8 mouse cellular contexts compared by ENCODE assay signal in the genomic region with DNA sequence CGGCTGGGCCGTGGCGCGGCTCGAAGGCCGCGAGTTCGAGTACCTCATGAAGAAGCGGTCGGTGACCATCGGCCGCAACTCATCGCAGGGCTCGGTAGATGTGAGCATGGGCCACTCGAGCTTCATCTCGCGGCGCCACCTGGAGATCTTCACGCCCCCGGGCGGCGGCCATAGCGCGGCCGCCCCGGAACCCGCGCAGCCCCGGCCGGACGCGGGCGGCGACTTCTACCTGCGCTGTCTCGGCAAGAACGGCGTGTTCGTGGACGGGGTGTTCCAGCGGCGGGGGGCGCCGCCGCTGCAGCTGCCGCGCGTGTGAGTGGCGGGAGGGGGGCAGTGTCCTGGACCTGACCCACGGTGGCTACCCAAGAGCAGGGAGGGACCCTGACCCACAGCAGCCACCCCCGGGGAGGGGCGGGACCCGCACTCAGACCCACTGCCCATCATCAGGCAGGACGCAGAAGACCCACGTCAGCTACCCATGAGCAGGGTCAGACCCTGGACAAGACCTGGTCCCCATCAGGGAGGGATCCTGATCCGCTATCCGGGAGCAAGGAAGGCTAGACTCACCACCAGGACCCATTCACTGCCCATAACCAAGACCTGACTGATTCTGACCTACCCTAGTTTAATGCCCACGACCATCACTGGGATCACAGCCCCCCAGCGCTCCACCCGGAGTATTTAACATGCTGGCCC. TPM values are rescaled to one million over a fixed set of nuclear protein-coding genes. Genes with fewer than 3 reads are reported as not detected.
DNase-seq lines count a peak whose midpoint lies in the region; ATAC-seq and TF ChIP-seq lines count a peak whose summit lies in the region.

No protein-coding gene starts in this region.

- ATAC-seq in G1E (ENCODE audit: extremely low read depth, insufficient number of reproducible peaks, low FRiP score, poor library complexity, severe bottlenecking), result no peak
- ATAC-seq in forebrain, embryonic 13.5 days, result 0 out of 2 replicates have a peak, but pooled peaks have one; percentile 1
- ATAC-seq in hindbrain, embryonic 11.5 days (ENCODE audit: low FRiP score), result peak; percentile 19
- 0 out of 2 replicates have a peak, but pooled peaks have one; percentile 42 for ATAC-seq in limb, embryonic 11.5 days (ENCODE audit: insufficient number of reproducible peaks, low FRiP score, low TSS enrichment, low read depth)
- no peak for ATAC-seq in activated CD4-positive, CD25-positive, alpha-beta regulatory T cell, adult 4 months

- peak overlapping the region; percentile 57 for H3K27ac ChIP-seq in forebrain, embryonic 13.5 days
- peak overlapping the region; percentile 85 for H3K27ac ChIP-seq in hindbrain, embryonic 11.5 days (ENCODE audit: low read depth, low read length)
- H3K27ac ChIP-seq in limb, embryonic 11.5 days (replicated peaks; ENCODE audit: low read depth, low read length), result peak overlapping the region; percentile 59; the same call in 1 of the 2 replicates

- peaks cover 48% of the 10 kb centered on the region for H3K4me1 ChIP-seq in G1E (ENCODE audit: insufficient read depth, low read depth, low read length)
- peaks cover 22% of the 10 kb centered on the region for H3K4me1 ChIP-seq in forebrain, embryonic 13.5 days
- H3K4me1 ChIP-seq in hindbrain, embryonic 11.5 days (replicated peaks; ENCODE audit: control insufficient read depth, insufficient read depth, low read length), result 0 out of 2 replicates have a peak, but pooled peaks cover 2% of the 10 kb centered on the region
- peaks cover 2% of the 10 kb centered on the region; the same call in 1 of the 2 replicates for H3K4me1 ChIP-seq in limb, embryonic 11.5 days (ENCODE audit: control insufficient read depth, insufficient read depth, low read length)

- no peaks in the 10 kb centered on the region for H3K9me3 ChIP-seq in G1E (replicated peaks)
- no peaks in the 10 kb centered on the region for H3K9me3 ChIP-seq in forebrain, embryonic 13.5 days (replicated peaks)
- no peaks in the 10 kb centered on the region for H3K9me3 ChIP-seq in hindbrain, embryonic 11.5 days (ENCODE audit: control insufficient read depth, low read length)
- H3K9me3 ChIP-seq in limb, embryonic 11.5 days (ENCODE audit: control insufficient read depth, low read length), result no peaks in the 10 kb centered on the region

- peaks cover 63% of the 10 kb centered on the region for H3K36me3 ChIP-seq in G1E (replicated peaks)
- peaks cover 44% of the 10 kb centered on the region for H3K36me3 ChIP-seq in forebrain, embryonic 13.5 days (ENCODE audit: poor library complexity, severe bottlenecking)
- no peaks in the 10 kb centered on the region for H3K36me3 ChIP-seq in hindbrain, embryonic 11.5 days (ENCODE audit: control insufficient read depth, insufficient read depth, low read length)
- H3K36me3 ChIP-seq in limb, embryonic 11.5 days (ENCODE audit: control insufficient read depth, insufficient read depth, low read length), result peaks cover 5% of the 10 kb centered on the region; the same call in 1 of the 2 replicates

- H3K9ac ChIP-seq in forebrain, embryonic 13.5 days, result peak overlapping the region; percentile 99
- H3K9ac ChIP-seq in hindbrain, embryonic 11.5 days (ENCODE audit: low read depth, low read length), result peak overlapping the region; percentile 97
- H3K9ac ChIP-seq in limb, embryonic 11.5 days (ENCODE audit: low read length), result peak overlapping the region; percentile 96

- peak; percentile 41 for DNase-seq in G1E (ENCODE audit: low spot score)
- peak; percentile 50 for DNase-seq in cerebellum, adult 11 months
- DNase-seq in hindbrain, embryonic 11.5 days (ENCODE audit: low spot score), result peak; percentile 54
- DNase-seq in limb, embryonic 11.5 days (ENCODE audit: low spot score), result peak; percentile 52
- peak; percentile 39 for DNase-seq in mesoderm, embryonic 11.5 days (ENCODE audit: low read depth, low spot score)
- peak; percentile 27 for DNase-seq in spleen, adult 12 weeks (ENCODE audit: low spot score)

- no peaks in the 10 kb centered on the region for H3K27me3 ChIP-seq in G1E (ENCODE audit: insufficient read depth, low read length)
- no peaks in the 10 kb centered on the region for H3K27me3 ChIP-seq in forebrain, embryonic 13.5 days
- no peaks in the 10 kb centered on the region for H3K27me3 ChIP-seq in hindbrain, embryonic 11.5 days (ENCODE audit: control insufficient read depth, insufficient read depth, low read length)
- no peaks in the 10 kb centered on the region for H3K27me3 ChIP-seq in limb, embryonic 11.5 days (ENCODE audit: control insufficient read depth, insufficient read depth, low read length)

- under 1% methylated on average over 58 of the region's 60 CpGs for WGBS in forebrain, embryonic 13.5 days
- under 1% methylated on average over 50 of the region's 60 CpGs for WGBS in hindbrain, embryonic 11.5 days
- under 1% methylated on average over 57 of the region's 60 CpGs for whole genome bisulfite sequencing in limb, embryonic 11.5 days

- peak overlapping the region; percentile 97 for H3K4me2 ChIP-seq in forebrain, embryonic 13.5 days
- H3K4me2 ChIP-seq in hindbrain, embryonic 11.5 days (replicated peaks; ENCODE audit: low read depth, low read length), result peak overlapping the region; percentile 83
- peak overlapping the region; percentile 73 for H3K4me2 ChIP-seq in limb, embryonic 11.5 days (ENCODE audit: low read depth, severe bottlenecking)

- H3K4me3 ChIP-seq in G1E (ENCODE audit: low read depth, low read length), result peak overlapping the region; percentile 99
- H3K4me3 ChIP-seq in forebrain, embryonic 13.5 days, result peak overlapping the region; percentile 100
- H3K4me3 ChIP-seq in hindbrain, embryonic 11.5 days (ENCODE audit: low read depth, low read length), result peak overlapping the region; percentile 99
- peak overlapping the region; percentile 98 for H3K4me3 ChIP-seq in limb, embryonic 11.5 days (ENCODE audit: low read depth, low read length)

- no peak for TF ChIP-seq CTCF in G1E (IDR thresholded peaks at IDR 0.05; ENCODE audit: low read depth, low read length)

RNA-seq across cellular contexts. Expression of a gene that starts 0.6 kb away (rescaled TPM):
- total RNA-seq in G1E (2014; fragmentation: Nextera tagmentation) (45.8 and 46.4 TPM in 2 replicates), G1E (2017) (25.3 and 28.6 TPM in 2 replicates)
- polyA plus RNA-seq in G1E (2012), result 37.8 and 40.1 TPM in 2 replicates
- 13.4 and 14.2 TPM in 2 replicates for polyA plus RNA-seq in forebrain, embryonic 13.5 days (2015; fragmentation: Nextera tagmentation; extraction: Ambion mirVana)
- 12.4 and 13.5 TPM in 2 replicates for polyA plus RNA-seq in hindbrain, embryonic 11.5 days (2014; fragmentation: Nextera tagmentation; extraction: Ambion mirVana)
- 13.6 and 16.1 TPM in 2 replicates for polyA plus RNA-seq in limb, embryonic 11.5 days (2014; fragmentation: Nextera tagmentation; extraction: Ambion mirVana)
- 1 to 10 TPM; 5.3 to 6.3 TPM for polyA plus RNA-seq in activated CD4-positive, CD25-positive, alpha-beta regulatory T cell, adult 4 months (2017; shearing (Covaris generic))

RNA-seq across cellular contexts. Expression of a gene that starts 23.3 kb away (rescaled TPM):
- total RNA-seq in G1E (2014; fragmentation: Nextera tagmentation) (57.4 and 72.5 TPM in 2 replicates), G1E (2017) (60.7 and 61.2 TPM in 2 replicates)
- polyA plus RNA-seq in G1E (2012), result 3.3 and 5.5 TPM in 2 replicates
- polyA plus RNA-seq in forebrain, embryonic 13.5 days (2015; fragmentation: Nextera tagmentation; extraction: Ambion mirVana), result 74.0 and 78.9 TPM in 2 replicates
- 75.4 and 79.1 TPM in 2 replicates for polyA plus RNA-seq in hindbrain, embryonic 11.5 days (2014; fragmentation: Nextera tagmentation; extraction: Ambion mirVana)
- 60.1 and 68.8 TPM in 2 replicates for polyA plus RNA-seq in limb, embryonic 11.5 days (2014; fragmentation: Nextera tagmentation; extraction: Ambion mirVana)
- polyA plus RNA-seq in activated CD4-positive, CD25-positive, alpha-beta regulatory T cell, adult 4 months (2017; shearing (Covaris generic)), result 10 to 100 TPM; 20.6 to 33.3 TPM

RNA-seq across cellular contexts. Expression of a gene that starts 31.2 kb away (rescaled TPM):
- total RNA-seq in G1E (2014; fragmentation: Nextera tagmentation) (13.3 and 23.2 TPM in 2 replicates), G1E (2017) (38.5 and 41.5 TPM in 2 replicates)
- 13.3 and 19.6 TPM in 2 replicates for polyA plus RNA-seq in G1E (2012)
- 37.0 and 41.2 TPM in 2 replicates for polyA plus RNA-seq in forebrain, embryonic 13.5 days (2015; fragmentation: Nextera tagmentation; extraction: Ambion mirVana)
- polyA plus RNA-seq in hindbrain, embryonic 11.5 days (2014; fragmentation: Nextera tagmentation; extraction: Ambion mirVana), result 42.6 and 43.9 TPM in 2 replicates
- 35.0 and 36.7 TPM in 2 replicates for polyA plus RNA-seq in limb, embryonic 11.5 days (2014; fragmentation: Nextera tagmentation; extraction: Ambion mirVana)
- 10 to 100 TPM; 66.8 to 78.7 TPM for polyA plus RNA-seq in activated CD4-positive, CD25-positive, alpha-beta regulatory T cell, adult 4 months (2017; shearing (Covaris generic))

RNA-seq across cellular contexts. Expression of a gene that starts 55.8 kb away (rescaled TPM):
- total RNA-seq in G1E (2014; fragmentation: Nextera tagmentation) (6.4 and 7.7 TPM in 2 replicates), G1E (2017) (4.2 and 4.5 TPM in 2 replicates)
- 5.5 and 6.7 TPM in 2 replicates for polyA plus RNA-seq in G1E (2012)
- polyA plus RNA-seq in forebrain, embryonic 13.5 days (2015; fragmentation: Nextera tagmentation; extraction: Ambion mirVana), result 16.8 and 17.2 TPM in 2 replicates
- 17.0 and 19.2 TPM in 2 replicates for polyA plus RNA-seq in hindbrain, embryonic 11.5 days (2014; fragmentation: Nextera tagmentation; extraction: Ambion mirVana)
- polyA plus RNA-seq in limb, embryonic 11.5 days (2014; fragmentation: Nextera tagmentation; extraction: Ambion mirVana), result 13.4 and 15.3 TPM in 2 replicates
- 1 to 10 TPM; 4.4 to 4.7 TPM for polyA plus RNA-seq in activated CD4-positive, CD25-positive, alpha-beta regulatory T cell, adult 4 months (2017; shearing (Covaris generic))

RNA-seq across cellular contexts. Expression of a gene that starts 56.1 kb away (rescaled TPM):
- total RNA-seq in G1E (2014; fragmentation: Nextera tagmentation), result 3.8 and 7.2 TPM in 2 replicates
- total RNA-seq in G1E (2017), result 7.3 and 8.6 TPM in 2 replicates
- 3.6 and 4.9 TPM in 2 replicates for polyA plus RNA-seq in G1E (2012)
- polyA plus RNA-seq in forebrain, embryonic 13.5 days (2015; fragmentation: Nextera tagmentation; extraction: Ambion mirVana), result 11.4 and 12.0 TPM in 2 replicates
- 6.2 and 7.0 TPM in 2 replicates for polyA plus RNA-seq in hindbrain, embryonic 11.5 days (2014; fragmentation: Nextera tagmentation; extraction: Ambion mirVana)
- 6.5 and 6.6 TPM in 2 replicates for polyA plus RNA-seq in limb, embryonic 11.5 days (2014; fragmentation: Nextera tagmentation; extraction: Ambion mirVana)
- 1 to 10 TPM; 1.5 to 2.1 TPM for polyA plus RNA-seq in activated CD4-positive, CD25-positive, alpha-beta regulatory T cell, adult 4 months (2017; shearing (Covaris generic))

Comparison
In these comparisons a context has a peak if more than half of its experiments do, and no peak if none do; other contexts are left out.
1. ATAC-seq: peak in forebrain, embryonic 13.5 days (single experiment), hindbrain, embryonic 11.5 days (single experiment) and limb, embryonic 11.5 days (single experiment); none in G1E (single experiment) and activated CD4-positive, CD25-positive, alpha-beta regulatory T cell, adult 4 months (single experiment).
2. Peak in every context shown above with its lines, with median percentiles within 50 percentile points of each other: DNase-seq, H3K4me3 ChIP-seq, H3K27ac ChIP-seq, H3K4me2 ChIP-seq and H3K9ac ChIP-seq.